Mouse (Mus musculus): ENCODE data around the gene Pramef20. TPM values are rescaled to one million over a fixed set of nuclear protein-coding genes. Genes with fewer than 3 reads are reported as not detected.

Pramef20 gene
- polyA plus RNA-seq (2012; rRNA removed), result not detected in 2 replicates

- Histone ChIP-seq H3K4me3 (ENCODE audit: extremely low read depth, insufficient read depth, insufficient read length) (no peak within 1 kb of the TSS), H3K27ac (ENCODE audit: insufficient read depth, low read length) (no peak within 1 kb of the TSS), H3K27me3 (ENCODE audit: control insufficient read depth, insufficient read depth, low read length) (no peaks in the 10 kb centered on the region), H3K4me1 (ENCODE audit: control insufficient read depth, insufficient read depth, insufficient read length) (no peaks in the 10 kb centered on the region), H3K36me3 (ENCODE audit: control insufficient read depth, insufficient read depth, low read length) (no peaks in the 10 kb centered on the region)
- TF ChIP-seq POLR2A (IDR thresholded peaks at IDR 0.05; ENCODE audit: low read depth, low read length) (no peak), CTCF (IDR thresholded peaks at IDR 0.05; ENCODE audit: extremely low read depth, insufficient read depth, insufficient read length, insufficient replicate concordance) (no peak)
- no peak for DNase-seq (ENCODE audit: low read depth in 1 of 2, low spot score in 2 of 2)
- 65% methylated on average over 2 of the region's 2 CpGs for WGBS
These were observed at the start of gene Pramef20 for GRCm38 (mm10) chr4:144377911-144378310. Gene Pramef20, minus strand, starts transcription at chr4:144377933.

- Histone ChIP-seq H3K4me3 (ENCODE audit: extremely low read depth, insufficient read depth, insufficient read length) (no peak overlapping the region), H3K4me1 (ENCODE audit: control insufficient read depth, insufficient read depth, insufficient read length) (no peaks in the 10 kb centered on the region), H3K27ac (ENCODE audit: insufficient read depth, low read length) (no peak overlapping the region), H3K36me3 (ENCODE audit: control insufficient read depth, insufficient read depth, low read length) (no peaks in the 10 kb centered on the region), H3K27me3 (ENCODE audit: control insufficient read depth, insufficient read depth, low read length) (no peaks in the 10 kb centered on the region)
- no peak for TF ChIP-seq POLR2A (IDR thresholded peaks at IDR 0.05; ENCODE audit: low read depth, low read length)
- no peak for TF ChIP-seq CTCF (IDR thresholded peaks at IDR 0.05; ENCODE audit: extremely low read depth, insufficient read depth, insufficient read length, insufficient replicate concordance)
- DNase-seq (ENCODE audit: low read depth in 1 of 2, low spot score in 2 of 2), result no peak
- 51% methylated on average over 5 of the region's 5 CpGs for WGBS
These were observed 46.9 kb upstream of the Pramef20 start for GRCm38 (mm10) chr4:144424590-144424989.

DNA sequence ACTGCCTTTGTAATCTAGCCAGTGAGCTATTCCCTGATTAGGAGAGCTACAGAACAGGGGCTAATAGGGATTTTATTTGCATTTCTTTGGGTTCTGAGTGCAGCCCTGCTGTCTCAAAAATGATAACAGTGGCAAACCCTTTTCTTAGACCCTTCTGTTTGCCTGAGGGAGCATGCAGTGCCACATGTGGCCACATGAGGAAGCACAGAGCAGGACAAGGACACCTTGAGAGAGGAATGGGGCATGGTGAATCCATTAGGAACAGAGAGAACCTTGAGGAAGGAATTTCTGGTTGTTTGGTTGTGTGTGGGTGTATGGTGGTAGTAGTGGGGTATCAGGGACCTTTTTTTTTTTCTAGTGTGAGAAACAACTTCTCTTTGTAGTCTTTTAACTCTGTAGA lies 42.9 kb upstream of the Pramef20 start:
- TF ChIP-seq POLR2A (IDR thresholded peaks at IDR 0.05; ENCODE audit: low read depth, low read length) (no peak), CTCF (IDR thresholded peaks at IDR 0.05; ENCODE audit: extremely low read depth, insufficient read depth, insufficient read length, insufficient replicate concordance) (no peak)
- no peaks in the 10 kb centered on the region for H3K27me3 ChIP-seq (ENCODE audit: control insufficient read depth, insufficient read depth, low read length)
- H3K36me3 ChIP-seq (ENCODE audit: control insufficient read depth, insufficient read depth, low read length), result no peaks in the 10 kb centered on the region
- no peak for DNase-seq (ENCODE audit: low read depth in 1 of 2, low spot score in 2 of 2)
- H3K4me3 ChIP-seq (ENCODE audit: extremely low read depth, insufficient read depth, insufficient read length), result no peak overlapping the region
- H3K27ac ChIP-seq (ENCODE audit: insufficient read depth, low read length), result no peak overlapping the region
- no peaks in the 10 kb centered on the region for H3K4me1 ChIP-seq (ENCODE audit: control insufficient read depth, insufficient read depth, insufficient read length)

DNA sequence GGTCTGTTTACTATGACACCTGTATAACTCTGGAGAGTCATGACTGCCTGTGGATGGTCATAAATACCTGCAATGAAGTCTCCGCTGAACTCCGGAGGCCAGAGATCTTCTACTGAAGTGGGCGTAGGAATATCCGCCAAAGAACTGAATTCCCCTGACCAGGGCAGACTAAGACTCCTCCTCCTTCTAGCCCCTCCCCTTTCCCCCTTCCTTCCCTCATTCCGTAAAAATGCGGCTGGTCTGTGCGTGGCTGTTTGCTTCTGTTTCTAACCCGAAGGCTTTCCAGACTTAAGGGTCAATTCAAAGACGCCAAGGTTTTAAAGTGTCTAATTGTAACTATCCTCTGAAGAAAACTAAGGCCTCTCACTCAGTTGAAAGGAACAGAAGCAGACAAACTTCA lies 30.6 kb upstream of the Pramef20 start, which contains the start of gene Pramef12:
TSS of gene Pramef12 (minus strand) at position 175 of the 400 bp plus-strand sequence.
- Histone ChIP-seq H3K27ac (ENCODE audit: insufficient read depth, low read length) (no peak within 1 kb of the TSS), H3K27me3 (ENCODE audit: control insufficient read depth, insufficient read depth, low read length) (no peaks in the 10 kb centered on the region), H3K4me3 (ENCODE audit: extremely low read depth, insufficient read depth, insufficient read length) (no peak within 1 kb of the TSS), H3K4me1 (ENCODE audit: control insufficient read depth, insufficient read depth, insufficient read length) (no peaks in the 10 kb centered on the region), H3K36me3 (ENCODE audit: control insufficient read depth, insufficient read depth, low read length) (no peaks in the 10 kb centered on the region)
- DNase-seq (ENCODE audit: low read depth in 1 of 2, low spot score in 2 of 2), result no peak
- no peak for TF ChIP-seq POLR2A (IDR thresholded peaks at IDR 0.05; ENCODE audit: low read depth, low read length)
- no peak for TF ChIP-seq CTCF (IDR thresholded peaks at IDR 0.05; ENCODE audit: extremely low read depth, insufficient read depth, insufficient read length, insufficient replicate concordance)
- 91% methylated on average over 9 of the region's 9 CpGs for WGBS

DNA sequence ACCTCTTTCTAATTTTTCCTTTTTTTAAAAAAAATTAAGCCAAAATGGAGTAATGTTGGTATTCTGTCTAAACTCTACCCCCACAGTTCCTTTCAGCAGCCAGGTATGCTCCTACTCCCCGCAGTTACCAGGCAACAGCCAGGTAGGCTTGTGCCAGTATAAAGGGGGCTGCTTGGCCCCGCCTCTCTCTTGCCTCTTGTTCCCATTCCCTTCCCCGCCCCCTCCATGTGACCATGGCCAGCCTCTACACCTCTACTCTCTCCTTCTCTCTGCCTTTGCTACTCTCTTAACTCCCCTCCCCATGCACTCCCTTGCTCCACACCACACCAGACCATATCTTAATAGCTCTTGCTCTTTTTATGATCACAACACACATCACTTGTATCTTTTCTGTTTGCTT lies 28.5 kb upstream of the Pramef20 start:
- H3K4me1 ChIP-seq (ENCODE audit: control insufficient read depth, insufficient read depth, insufficient read length), result no peaks in the 10 kb centered on the region
- no peak for TF ChIP-seq CTCF (IDR thresholded peaks at IDR 0.05; ENCODE audit: extremely low read depth, insufficient read depth, insufficient read length, insufficient replicate concordance)
- H3K27ac ChIP-seq (ENCODE audit: insufficient read depth, low read length), result no peak overlapping the region
- no peaks in the 10 kb centered on the region for H3K36me3 ChIP-seq (ENCODE audit: control insufficient read depth, insufficient read depth, low read length)
- no peak overlapping the region for H3K4me3 ChIP-seq (ENCODE audit: extremely low read depth, insufficient read depth, insufficient read length)
- H3K27me3 ChIP-seq (ENCODE audit: control insufficient read depth, insufficient read depth, low read length), result no peaks in the 10 kb centered on the region
- 88% methylated on average over 3 of the region's 3 CpGs for WGBS
- no peak for DNase-seq (ENCODE audit: low read depth in 1 of 2, low spot score in 2 of 2)

DNA sequence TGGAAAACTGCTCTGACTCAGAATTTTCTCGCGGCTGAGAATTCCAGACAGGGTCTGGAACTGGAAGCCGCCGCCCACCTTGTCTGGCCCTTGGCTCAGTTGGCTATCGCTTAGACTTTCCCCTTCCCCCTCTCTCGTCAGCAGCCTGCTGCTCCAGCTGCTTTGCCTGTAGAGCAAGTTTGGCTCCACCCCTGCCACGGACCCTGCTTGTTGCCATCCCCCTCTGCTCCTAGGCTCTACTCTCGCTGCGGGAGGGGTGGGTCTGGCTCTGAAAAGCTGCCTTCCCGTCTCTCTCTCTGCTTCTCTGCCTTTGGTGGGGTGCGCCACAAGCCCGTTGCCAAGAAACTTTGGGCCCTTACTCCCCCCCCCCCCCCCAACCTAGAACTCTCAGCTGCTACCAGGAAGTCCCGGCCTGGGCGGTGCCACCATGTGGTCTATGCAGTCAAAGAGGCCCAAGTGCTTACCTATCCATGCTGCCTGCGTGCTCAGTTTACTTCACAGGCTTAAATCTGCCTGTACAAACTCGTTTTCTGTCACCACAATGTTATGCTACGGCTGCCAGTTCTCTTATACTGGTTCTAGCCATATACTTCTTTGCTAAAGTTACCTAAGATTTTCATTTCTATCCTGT lies 26.8 kb upstream of the Pramef20 start:
- no peak for DNase-seq (ENCODE audit: low read depth in 1 of 2, low spot score in 2 of 2)
- Histone ChIP-seq H3K4me1 (ENCODE audit: control insufficient read depth, insufficient read depth, insufficient read length) (no peaks in the 10 kb centered on the region), H3K27ac (ENCODE audit: insufficient read depth, low read length) (no peak overlapping the region), H3K27me3 (ENCODE audit: control insufficient read depth, insufficient read depth, low read length) (no peaks in the 10 kb centered on the region), H3K4me3 (ENCODE audit: extremely low read depth, insufficient read depth, insufficient read length) (no peak overlapping the region; the same call in 1 of the 2 replicates), H3K36me3 (ENCODE audit: control insufficient read depth, insufficient read depth, low read length) (no peaks in the 10 kb centered on the region)
- 3% methylated on average over 17 of the region's 17 CpGs for WGBS
- TF ChIP-seq CTCF (IDR thresholded peaks at IDR 0.05; ENCODE audit: extremely low read depth, insufficient read depth, insufficient read length, insufficient replicate concordance) (no peak), POLR2A (IDR thresholded peaks at IDR 0.05; ENCODE audit: low read depth, low read length) (no peak)

- Histone ChIP-seq H3K4me1 (ENCODE audit: control insufficient read depth, insufficient read depth, insufficient read length) (no peaks in the 10 kb centered on the region), H3K36me3 (ENCODE audit: control insufficient read depth, insufficient read depth, low read length) (no peaks in the 10 kb centered on the region), H3K4me3 (ENCODE audit: extremely low read depth, insufficient read depth, insufficient read length) (no peak overlapping the region), H3K27ac (ENCODE audit: insufficient read depth, low read length) (no peak overlapping the region), H3K27me3 (ENCODE audit: control insufficient read depth, insufficient read depth, low read length) (no peaks in the 10 kb centered on the region)
- no peak for DNase-seq (ENCODE audit: low read depth in 1 of 2, low spot score in 2 of 2)
- TF ChIP-seq CTCF (IDR thresholded peaks at IDR 0.05; ENCODE audit: extremely low read depth, insufficient read depth, insufficient read length, insufficient replicate concordance) (no peak), POLR2A (IDR thresholded peaks at IDR 0.05; ENCODE audit: low read depth, low read length) (no peak)
- 8% methylated on average over 4 of the region's 4 CpGs for WGBS
These were observed 25.0 kb upstream of the Pramef20 start for GRCm38 (mm10) chr4:144402712-144403111.

Data from spleen, adult 2 months (tissue).